Mouse (Mus musculus) left cerebral cortex, adult 9 months (tissue): ENCODE results near the gene Ptpre.
"Not testable (repeated sequence)": the region's sequence is repeated elsewhere in the genome, so short reads cannot be mapped to it uniquely, and the experiment has no call there.

Source experiments
- DNase-seq, 2 experiments: peaks; one replicate each; pipeline ENCODE4 v3.0.0; 2022; ENCODE audit warnings: low spot score in 2 of 2

Gene Ptpre

GRCm38 (mm10) chr7:135537341-135537901 lies at the start of gene Ptpre:
Gene Ptpre, plus strand, starts transcription at chr7:135537481.
- DNase-seq, result peak; percentile 65 to 90

- no peak for DNase-seq
Observed at GRCm38 (mm10) chr7:135488214-135488810, 49.0 kb upstream of the Ptpre start.

GRCm38 (mm10) chr7:135489724-135490499 lies 47.4 kb upstream of the Ptpre start:
- no peak for DNase-seq

- no peak for DNase-seq
Observed at GRCm38 (mm10) chr7:135490500-135490886, 46.8 kb upstream of the Ptpre start.

GRCm38 (mm10) chr7:135495303-135495702 lies 42.0 kb upstream of the Ptpre start:
- no peak for DNase-seq

GRCm38 (mm10) chr7:135498565-135499186 lies 38.6 kb upstream of the Ptpre start:
- DNase-seq, result no peak

GRCm38 (mm10) chr7:135499403-135499802 lies 37.9 kb upstream of the Ptpre start:
- DNase-seq, result no peak

- not testable (repeated sequence) for DNase-seq
Observed at GRCm38 (mm10) chr7:135506506-135506905, 30.8 kb upstream of the Ptpre start.

- no peak for DNase-seq
Observed at GRCm38 (mm10) chr7:135508602-135509001, 28.7 kb upstream of the Ptpre start.

- no peak for DNase-seq
Observed at GRCm38 (mm10) chr7:135509272-135509671, 28.0 kb upstream of the Ptpre start.

- no peak for DNase-seq
Observed at GRCm38 (mm10) chr7:135510431-135510830, 26.9 kb upstream of the Ptpre start.

- DNase-seq, result no peak
Observed at GRCm38 (mm10) chr7:135511723-135512122, 25.6 kb upstream of the Ptpre start.

GRCm38 (mm10) chr7:135517191-135517590 lies 20.1 kb upstream of the Ptpre start:
- DNase-seq, result no peak

- DNase-seq, result no peak
Observed at GRCm38 (mm10) chr7:135520241-135520640, 17.0 kb upstream of the Ptpre start.

GRCm38 (mm10) chr7:135521755-135522512 lies 15.3 kb upstream of the Ptpre start:
- no peak for DNase-seq

- DNase-seq, result no peak
Observed at GRCm38 (mm10) chr7:135523981-135524380, 13.3 kb upstream of the Ptpre start.

- DNase-seq, result no peak
Observed at GRCm38 (mm10) chr7:135524424-135524967, 12.8 kb upstream of the Ptpre start.

GRCm38 (mm10) chr7:135526574-135527152 lies 10.6 kb upstream of the Ptpre start:
- DNase-seq, result no peak

- DNase-seq, result no peak
Observed at GRCm38 (mm10) chr7:135527169-135527568, 10.1 kb upstream of the Ptpre start.

GRCm38 (mm10) chr7:135528515-135528914 lies 8.8 kb upstream of the Ptpre start, which contains the start of gene Clrn3:
Gene Clrn3, minus strand, starts transcription at chr7:135528654.
- DNase-seq, result no peak

GRCm38 (mm10) chr7:135529068-135529467 lies 8.2 kb upstream of the Ptpre start:
- no peak for DNase-seq
